Mouse (Mus musculus) urinary bladder, adult 18-20 months (tissue): ENCODE data around the gene Rnf150.

ENCODE experiments used
- DNase-seq, 2 experiments: peaks; one replicate each; pipeline ENCODE4 v3.0.0; 2022; ENCODE audit warnings: low spot score in 2 of 2, mixed read lengths in 2 of 2

Gene Rnf150

DNA sequence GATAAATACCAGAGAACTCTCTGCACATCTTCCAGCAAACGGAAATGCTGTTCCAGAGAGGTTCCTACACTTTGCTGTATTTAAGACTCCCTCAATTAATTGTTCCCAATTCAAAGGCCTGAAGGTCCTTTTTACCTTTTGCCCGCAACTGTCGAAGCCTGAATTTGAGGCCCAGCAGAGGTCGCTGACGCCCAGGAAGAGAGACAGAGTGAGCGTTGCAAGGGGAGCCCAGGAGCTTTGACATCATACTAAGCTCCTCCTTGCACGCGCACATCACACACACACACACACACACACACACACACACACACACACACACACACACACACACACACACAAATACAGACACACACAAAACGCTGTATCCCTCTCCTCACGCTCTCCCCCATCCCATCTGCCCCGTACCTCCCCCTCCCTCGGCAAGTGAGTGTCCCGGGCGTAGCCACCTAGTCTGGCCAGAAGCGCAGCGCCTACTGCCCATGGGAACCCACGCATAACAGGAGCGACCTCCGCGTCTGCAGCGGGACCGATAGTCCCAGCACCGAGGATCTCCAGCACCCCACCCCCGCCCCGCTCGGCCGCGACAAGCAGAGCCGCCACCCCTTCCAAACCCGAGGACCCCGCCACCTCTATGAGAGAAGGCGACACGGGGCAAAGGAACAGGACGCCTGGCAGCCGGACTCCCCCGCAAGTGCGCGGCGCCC, at the start of gene Rnf150:
TSS of gene Rnf150 (plus strand) at position 316 of the 704 bp plus-strand sequence.
- peak; percentile 80 to 81 for DNase-seq

- DNase-seq = no peak
Measured at GRCm38 (mm10) chr8:82826135-82827046, 36.8 kb upstream of the Rnf150 start.

- no peak for DNase-seq
Measured at GRCm38 (mm10) chr8:82840415-82840814, 22.7 kb upstream of the Rnf150 start.

DNA sequence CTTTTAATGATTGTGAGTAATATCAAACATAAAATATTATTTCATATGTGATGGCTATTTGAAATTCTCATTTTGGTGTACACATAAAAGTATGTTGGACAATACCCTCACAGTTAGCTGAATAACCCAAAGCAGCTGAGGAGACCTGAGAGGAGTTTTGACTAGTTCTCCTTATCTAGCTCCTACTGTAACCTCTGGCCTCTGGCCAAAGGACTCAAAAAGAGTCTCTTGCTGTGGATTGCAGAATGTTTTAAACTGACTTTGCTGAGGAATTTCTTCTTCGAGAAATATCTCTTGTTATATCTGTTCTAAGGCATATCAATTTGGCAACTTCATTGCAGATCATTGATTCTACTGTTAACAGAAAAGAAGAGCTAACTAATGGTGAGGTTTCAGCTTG, 22.2 kb upstream of the Rnf150 start:
- no peak for DNase-seq

DNA sequence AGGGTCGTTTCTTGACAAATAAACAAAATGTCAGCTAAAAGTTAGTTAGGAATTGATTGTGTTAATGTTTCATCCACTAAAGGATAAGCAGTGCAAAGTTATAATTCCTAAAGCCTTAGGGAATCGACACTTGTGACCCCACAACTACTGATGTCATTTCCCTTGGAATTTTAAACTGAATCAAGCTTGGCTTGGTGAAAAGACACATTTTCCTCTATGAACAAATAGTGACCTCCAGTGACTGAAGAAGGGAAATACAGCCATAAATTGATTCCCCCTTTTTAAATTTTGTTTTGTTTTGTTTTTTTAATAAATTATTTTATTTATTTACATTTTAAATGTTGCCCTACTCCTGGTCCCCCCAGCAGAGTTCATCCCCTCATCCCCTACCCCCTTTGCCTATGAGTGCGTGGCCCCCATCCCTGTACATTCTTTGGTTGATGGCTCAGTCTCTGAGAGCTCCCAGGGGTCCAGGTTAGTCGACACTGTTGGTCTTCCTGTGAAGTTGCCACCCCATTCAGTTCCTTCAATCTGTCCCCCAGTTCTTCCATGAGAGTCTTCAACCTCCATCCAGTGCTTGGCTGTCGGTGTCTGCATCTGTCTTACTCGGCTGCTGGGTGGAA, 21.5 kb upstream of the Rnf150 start:
- DNase-seq = no peak

GRCm38 (mm10) chr8:82843697-82844096, 19.5 kb upstream of the Rnf150 start:
- no peak for DNase-seq

DNA sequence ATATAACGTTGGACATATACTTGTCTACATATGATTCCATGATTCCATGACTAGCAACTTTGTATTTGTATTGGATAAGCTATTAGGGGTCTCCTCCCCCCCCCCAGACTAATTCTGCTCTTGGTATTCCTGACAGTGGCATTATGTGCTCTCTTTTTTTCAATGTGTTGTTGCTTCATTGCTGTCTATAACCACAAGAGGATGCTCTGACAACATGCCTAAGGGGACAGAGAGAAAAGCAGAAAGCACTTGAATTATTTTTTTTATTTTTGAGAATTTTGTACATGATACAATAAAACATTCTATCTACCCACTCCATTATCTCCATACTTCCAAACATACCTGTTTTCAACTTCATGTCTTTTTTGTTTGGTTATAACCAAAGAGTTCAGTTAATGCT, 18.7 kb upstream of the Rnf150 start:
- no peak for DNase-seq

- DNase-seq = no peak
Measured at GRCm38 (mm10) chr8:82846098-82846497, 17.1 kb upstream of the Rnf150 start.

GRCm38 (mm10) chr8:82846730-82847129, 16.4 kb upstream of the Rnf150 start:
- no peak for DNase-seq

- DNase-seq = no peak
Measured at GRCm38 (mm10) chr8:82858541-82859342, 4.4 kb upstream of the Rnf150 start.

GRCm38 (mm10) chr8:82859343-82859620, 3.9 kb upstream of the Rnf150 start:
- no peak for DNase-seq

DNA sequence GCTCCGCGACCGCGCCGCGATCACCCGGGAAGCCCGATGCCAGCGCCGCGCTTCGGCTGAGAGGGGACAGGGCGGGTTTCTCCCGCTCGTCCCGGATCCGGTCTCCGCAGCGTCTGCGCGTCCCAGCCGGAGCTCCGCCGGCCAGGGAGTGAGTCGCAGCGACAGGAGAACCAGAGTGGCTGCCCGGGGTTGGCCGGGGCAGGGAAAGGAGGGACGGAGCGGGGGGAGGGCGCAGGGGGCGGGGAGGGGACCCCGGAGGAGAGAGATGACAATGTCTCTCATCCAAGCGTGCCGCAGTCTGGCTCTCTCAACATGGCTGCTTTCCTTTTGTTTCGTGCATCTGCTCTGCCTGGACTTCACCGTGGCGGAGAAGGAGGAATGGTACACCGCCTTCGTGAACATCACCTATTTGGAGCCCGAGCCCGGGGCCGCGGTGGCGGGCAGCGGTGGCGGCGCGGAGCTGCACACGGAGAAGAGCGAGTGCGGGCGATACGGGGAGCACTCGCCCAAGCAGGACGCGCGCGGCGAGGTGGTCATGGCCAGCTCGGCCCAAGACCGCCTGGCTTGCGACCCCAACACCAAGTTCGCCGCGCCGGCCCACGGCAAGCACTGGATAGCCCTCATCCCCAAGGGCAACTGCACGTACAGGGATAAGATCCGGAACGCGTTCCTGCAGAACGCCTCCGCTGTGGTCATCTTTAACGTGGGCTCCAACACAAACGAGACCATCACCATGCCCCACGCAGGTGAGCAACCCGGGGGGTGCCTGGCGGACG, 777 bp downstream of the Rnf150 start:
- peak; percentile 25 to 59 for DNase-seq

DNA sequence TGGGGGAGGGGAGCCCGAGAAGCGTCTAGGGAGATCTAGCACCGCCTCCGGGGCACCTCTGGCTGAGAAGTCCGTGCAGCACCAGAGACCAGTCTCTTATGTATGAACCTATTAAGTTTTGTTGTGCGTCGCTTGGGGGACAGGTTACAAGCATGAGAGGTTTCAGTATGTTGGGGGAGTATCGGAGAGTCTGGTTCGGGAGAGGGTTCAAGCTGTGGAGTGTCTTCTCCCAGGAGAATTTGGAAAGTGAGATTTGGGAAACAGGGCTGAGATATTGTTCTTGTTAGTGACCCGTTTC, 1.3 kb downstream of the Rnf150 start:
- DNase-seq = no peak

DNA sequence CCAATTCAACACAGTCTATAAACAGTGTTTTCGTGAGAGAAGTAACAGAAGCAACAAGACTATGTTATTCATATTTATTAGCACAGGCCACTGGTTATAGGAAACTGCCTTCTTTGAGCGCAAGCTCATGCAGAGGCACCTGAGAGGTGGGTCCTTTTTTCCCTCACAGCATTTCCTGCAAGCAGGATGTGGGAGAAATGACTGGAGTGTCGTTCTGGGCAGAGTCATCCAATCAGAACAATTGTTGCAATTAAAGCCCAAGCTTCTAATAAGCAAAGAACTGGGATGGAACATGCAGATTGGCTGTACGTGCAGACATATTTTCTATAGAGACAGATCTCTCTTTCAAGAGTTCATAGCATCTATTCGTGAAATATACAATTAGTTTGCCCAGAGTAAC, 2.1 kb downstream of the Rnf150 start:
- no peak for DNase-seq

DNA sequence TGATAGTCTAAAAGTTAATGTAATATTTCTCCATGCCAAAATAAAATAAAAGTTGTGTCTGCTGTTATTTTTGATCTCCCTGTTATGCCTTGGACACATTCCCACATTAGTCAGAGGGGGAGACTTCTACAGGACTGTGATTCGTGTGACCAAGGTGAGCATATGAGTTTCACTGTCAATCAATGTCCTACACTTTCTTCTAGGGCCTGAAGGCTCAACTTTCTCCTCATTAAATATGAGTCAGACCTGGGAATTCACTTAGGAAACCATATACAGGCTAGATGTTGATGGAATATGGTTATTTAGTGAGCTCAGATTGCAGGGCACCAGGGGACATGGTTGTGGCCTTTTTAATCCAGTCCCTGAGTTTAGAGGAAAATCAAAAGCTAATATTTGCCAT, 3.1 kb downstream of the Rnf150 start:
- DNase-seq = no peak

GRCm38 (mm10) chr8:82870840-82871490, 7.8 kb downstream of the Rnf150 start:
- no peak for DNase-seq

DNA sequence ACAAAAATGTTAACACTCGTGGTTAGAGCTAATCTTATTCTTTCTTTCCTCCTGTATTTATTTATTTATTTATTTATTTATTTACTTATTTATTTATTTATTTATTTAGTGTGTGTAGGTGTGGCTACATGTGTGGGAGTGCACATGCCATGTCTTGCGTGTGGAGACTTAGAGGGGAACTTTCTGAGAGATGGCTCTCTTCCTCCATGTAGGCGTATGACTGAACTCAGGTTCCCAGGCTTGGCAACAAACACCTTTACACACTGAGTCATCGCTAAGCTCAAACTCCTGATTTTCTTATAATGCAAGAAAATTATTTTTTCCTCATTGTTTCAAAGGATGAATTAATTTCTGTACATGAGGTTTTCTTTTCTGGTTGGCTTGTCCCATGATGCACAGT, 8.8 kb downstream of the Rnf150 start:
- DNase-seq = no peak

- no peak for DNase-seq
Measured at GRCm38 (mm10) chr8:82874102-82874501, 10.9 kb downstream of the Rnf150 start.

- no peak for DNase-seq
Measured at GRCm38 (mm10) chr8:82875135-82875534, 12.0 kb downstream of the Rnf150 start.

GRCm38 (mm10) chr8:82884480-82884879, 21.3 kb downstream of the Rnf150 start:
- DNase-seq = no peak

- DNase-seq = no peak
Measured at GRCm38 (mm10) chr8:82887234-82887633, 24.1 kb downstream of the Rnf150 start.
